Comparison of ENCODE assay signal across 8 mouse cellular contexts in the genomic region with DNA sequence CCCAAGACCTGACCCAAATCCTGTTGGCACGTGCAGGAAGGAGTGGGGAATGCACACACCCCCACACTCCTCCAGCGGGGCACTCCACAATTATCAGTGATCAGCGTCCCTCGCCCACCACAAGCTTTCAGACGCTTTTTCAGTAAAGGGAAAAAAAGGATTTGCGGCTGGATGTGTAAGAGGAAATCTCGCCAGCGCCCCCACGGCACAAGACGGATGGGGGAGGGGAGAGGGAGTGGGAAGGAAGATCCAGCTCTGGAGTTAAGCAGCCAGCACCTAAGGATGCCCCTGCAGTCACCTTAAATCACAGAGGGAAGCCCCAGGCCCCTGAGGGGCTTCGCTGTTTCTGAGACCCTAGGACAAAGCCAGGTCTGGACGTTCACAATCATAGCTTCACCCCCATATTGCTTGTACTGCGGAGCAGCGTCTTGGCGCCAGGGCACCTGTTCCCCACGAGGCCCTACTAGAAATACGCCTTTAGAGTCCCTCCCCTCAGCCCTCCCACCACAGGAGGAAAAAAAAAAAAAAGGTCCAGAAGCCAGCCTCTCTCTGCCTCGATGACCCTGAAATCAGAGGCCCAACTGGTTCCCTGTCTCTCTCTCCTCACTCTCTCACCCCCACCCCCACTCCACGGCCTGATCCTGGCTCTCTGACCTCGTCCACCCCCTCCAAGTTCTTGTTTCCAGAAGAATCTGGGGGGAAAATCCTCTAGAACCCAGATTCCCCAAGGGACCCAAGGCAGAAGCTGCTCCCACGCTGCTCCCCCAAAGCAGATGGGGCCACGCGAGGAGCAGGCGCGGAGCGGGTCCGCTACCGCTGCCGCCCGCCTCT. TPM values are rescaled to one million over a fixed set of nuclear protein-coding genes. Genes with fewer than 3 reads are reported as not detected.
A peak's percentile ranks its signal among the peaks of the same experiment; 100 is the strongest.
DNase-seq lines count a peak whose midpoint lies in the region; ATAC-seq and TF ChIP-seq lines count a peak whose summit lies in the region.

No protein-coding gene starts in this region.

- 0 out of 2 replicates have a peak overlapping the region, but pooled peaks have one; percentile 21 for H3K9ac ChIP-seq in heart, postnatal 0 days (replicated peaks; ENCODE audit: low read depth, low read length)
- peak overlapping the region; percentile 86 for H3K9ac ChIP-seq in hindbrain, embryonic 15.5 days
- H3K9ac ChIP-seq in midbrain, embryonic 15.5 days, result peak overlapping the region; percentile 82

- DNase-seq in heart, postnatal 0 days (ENCODE audit: low spot score), result no peak
- no peak for DNase-seq in heart, adult 18-20 months
- peak; percentile 59 for DNase-seq in cerebellum, postnatal 14 days
- DNase-seq in adrenal gland, postnatal 14 days, result no peak
- DNase-seq in thymus, adult 18-20 months, result no peak

- no peak for ATAC-seq in heart, postnatal 0 days (ENCODE audit: insufficient read depth, low read depth)
- ATAC-seq in hindbrain, embryonic 15.5 days (ENCODE audit: low FRiP score, low read depth), result no peak
- ATAC-seq in midbrain, embryonic 15.5 days (replicated peaks), result no peak
- ATAC-seq in granulocyte monocyte progenitor cell, adult 5-6 weeks (replicated peaks; ENCODE audit: poor library complexity, severe bottlenecking), result no peak

- TF ChIP-seq CTCF in heart, postnatal 0 days (IDR thresholded peaks at IDR 0.05; ENCODE audit: low read depth), result no peak

- peaks cover 64% of the 10 kb centered on the region for H3K27me3 ChIP-seq in heart, postnatal 0 days (ENCODE audit: control insufficient read depth, insufficient read depth, low read length)
- peaks cover 12% of the 10 kb centered on the region for H3K27me3 ChIP-seq in hindbrain, embryonic 15.5 days
- peaks cover 28% of the 10 kb centered on the region for H3K27me3 ChIP-seq in midbrain, embryonic 15.5 days (replicated peaks)

- no peak overlapping the region for H3K27ac ChIP-seq in heart, postnatal 0 days (ENCODE audit: low read depth)
- peak overlapping the region; percentile 95 for H3K27ac ChIP-seq in hindbrain, embryonic 15.5 days (replicated peaks)
- peak overlapping the region; percentile 90 for H3K27ac ChIP-seq in midbrain, embryonic 15.5 days

- peak overlapping the region; percentile 93 for H3K4me2 ChIP-seq in heart, postnatal 0 days (ENCODE audit: low read depth, low read length)
- H3K4me2 ChIP-seq in hindbrain, embryonic 15.5 days, result peak overlapping the region; percentile 67
- H3K4me2 ChIP-seq in midbrain, embryonic 15.5 days, result peak overlapping the region; percentile 61

- H3K4me1 ChIP-seq in heart, postnatal 0 days (ENCODE audit: control insufficient read depth, insufficient read depth), result peaks cover 9% of the 10 kb centered on the region; the same call in 1 of the 2 replicates
- H3K4me1 ChIP-seq in hindbrain, embryonic 15.5 days (replicated peaks), result peaks cover 49% of the 10 kb centered on the region
- H3K4me1 ChIP-seq in midbrain, embryonic 15.5 days, result peaks cover 36% of the 10 kb centered on the region

- no peak for TF ChIP-seq EP300 in heart, postnatal 0 days (IDR thresholded peaks at IDR 0.05; ENCODE audit: low read depth)

- peak overlapping the region; percentile 55 for H3K4me3 ChIP-seq in heart, postnatal 0 days (ENCODE audit: low read depth, low read length)
- peak overlapping the region; percentile 88 for H3K4me3 ChIP-seq in hindbrain, embryonic 15.5 days
- H3K4me3 ChIP-seq in midbrain, embryonic 15.5 days, result peak overlapping the region; percentile 87

- H3K36me3 ChIP-seq in heart, postnatal 0 days (replicated peaks; ENCODE audit: control insufficient read depth, insufficient read depth, low read length), result no peaks in the 10 kb centered on the region
- H3K36me3 ChIP-seq in hindbrain, embryonic 15.5 days, result no peaks in the 10 kb centered on the region
- H3K36me3 ChIP-seq in midbrain, embryonic 15.5 days (replicated peaks), result no peaks in the 10 kb centered on the region

- no peaks in the 10 kb centered on the region for H3K9me3 ChIP-seq in heart, postnatal 0 days (replicated peaks; ENCODE audit: control insufficient read depth, low read length)
- H3K9me3 ChIP-seq in hindbrain, embryonic 15.5 days, result no peaks in the 10 kb centered on the region
- no peaks in the 10 kb centered on the region for H3K9me3 ChIP-seq in midbrain, embryonic 15.5 days

- 5% methylated on average over 29 of the region's 30 CpGs for WGBS in heart, postnatal 0 days
- 2% methylated on average over 30 of the region's 30 CpGs for WGBS in hindbrain, embryonic 15.5 days
- WGBS in midbrain, embryonic 15.5 days, result 3% methylated on average over 30 of the region's 30 CpGs

RNA-seq across cellular contexts. Expression of a gene that starts 1.7 kb away (rescaled TPM):
- total RNA-seq in heart, postnatal 0 days (2014; rRNA removed; ENCODE audit: low replicate concordance), result 3.0 and 6.3 TPM in 2 replicates
- 2.5 and 3.4 TPM in 2 replicates for polyA plus RNA-seq in heart, postnatal 0 days (2015; fragmentation: Nextera tagmentation; extraction: Ambion mirVana)
- total RNA-seq in heart, adult 18-20 months (2021), result 1 to 10 TPM; 7.2 to 8.1 TPM
- 125 and 145 TPM in 2 replicates for polyA plus RNA-seq in hindbrain, embryonic 15.5 days (2015; fragmentation: Nextera tagmentation; extraction: Ambion mirVana)
- 134 and 147 TPM in 2 replicates for polyA plus RNA-seq in midbrain, embryonic 15.5 days (2015; fragmentation: Nextera tagmentation; extraction: Ambion mirVana)
- 14.8 and 16.8 TPM in 2 replicates for total RNA-seq in adrenal gland, postnatal 14 days (2021)
- total RNA-seq in granulocyte monocyte progenitor cell, adult 5-6 weeks (2014; fragmentation: Nextera tagmentation), result 1.0 and 2.5 TPM in 2 replicates
- total RNA-seq in granulocyte monocyte progenitor cell, adult 5-6 weeks (2017), result 1.8 and 2.7 TPM in 2 replicates

Comparison
In these comparisons a context has a peak if more than half of its experiments do, and no peak if none do; other contexts are left out.
1. DNase-seq: peak in cerebellum, postnatal 14 days (2 of 2); none in heart, postnatal 0 days (single experiment), heart, adult 18-20 months (0 of 2), adrenal gland, postnatal 14 days (single experiment) and thymus, adult 18-20 months (0 of 2).
2. H3K9ac ChIP-seq: peak in every context shown above with its lines; median percentile 86 in hindbrain, embryonic 15.5 days; 82 in midbrain, embryonic 15.5 days; 21 in heart, postnatal 0 days.
3. Peak in every context shown above with its lines, with median percentiles within 50 percentile points of each other: H3K4me2 ChIP-seq and H3K4me3 ChIP-seq.